Mouse (Mus musculus): Measurements from ENCODE around the gene Slc35a3. TPM values are rescaled to one million over a fixed set of nuclear protein-coding genes. Genes with fewer than 3 reads are reported as not detected.
A peak's percentile ranks its signal among the peaks of the same experiment; 100 is the strongest.
"Not testable (repeated sequence)": the region's sequence is repeated elsewhere in the genome, so short reads cannot be mapped to it uniquely, and the experiment has no call there.

Slc35a3 gene
- total RNA-seq, 2 experiments from 2014 or later, result 5.6 to 7.1 TPM

DNA sequence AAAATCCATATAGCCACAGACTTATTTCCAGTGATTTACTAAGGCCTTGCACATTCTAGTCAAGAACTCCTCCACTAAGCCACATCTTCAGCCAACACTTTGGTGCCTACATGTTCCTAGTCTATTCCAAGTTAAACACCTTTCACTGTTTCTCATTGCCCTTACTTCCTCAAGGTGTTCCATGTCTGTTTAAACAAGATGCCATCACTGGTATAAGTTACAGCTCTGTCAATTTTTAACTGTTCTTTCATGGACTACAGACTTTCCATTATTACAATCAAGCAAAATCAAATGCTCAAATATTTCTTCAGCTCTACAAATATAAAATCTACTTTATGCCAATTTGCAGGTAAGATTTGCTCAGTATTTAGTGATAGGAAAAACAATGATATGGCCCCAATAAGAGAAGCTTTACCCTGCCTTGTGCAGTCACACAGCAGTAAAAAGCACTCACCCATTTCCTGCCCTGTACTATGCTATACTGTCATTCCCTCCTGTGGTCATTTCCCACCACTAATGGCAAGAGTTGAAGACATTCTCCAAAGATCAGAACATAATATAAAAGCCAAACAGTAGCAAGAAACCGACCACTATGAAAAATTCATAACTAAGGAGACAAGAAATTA, 9.9 kb downstream of the Slc35a3 start:
- intact Hi-C loops (cut with DNase I), result no loop called here
- no peak for DNase-seq

DNA sequence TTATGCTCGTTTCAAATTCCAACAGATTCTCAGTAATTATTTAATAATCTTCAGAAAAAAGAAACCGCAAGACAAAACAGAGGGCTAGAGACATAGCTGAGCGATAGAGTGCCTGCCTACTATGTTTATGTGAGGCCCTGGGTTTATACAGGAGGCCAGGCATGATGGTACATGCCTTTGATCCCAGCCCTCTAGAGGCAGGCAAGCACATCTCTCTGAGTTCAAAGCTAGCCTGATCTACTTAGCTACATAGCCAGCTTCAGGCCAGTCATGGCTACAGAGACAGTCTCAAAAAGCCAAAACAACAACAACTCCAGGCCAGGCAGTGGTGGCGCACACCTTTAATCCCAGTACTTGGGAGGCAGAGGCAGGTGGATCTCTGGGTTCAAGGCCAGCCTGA, 11.0 kb downstream of the Slc35a3 start:
- no peak for DNase-seq
- intact Hi-C loops (cut with DNase I), result no loop called here

DNA sequence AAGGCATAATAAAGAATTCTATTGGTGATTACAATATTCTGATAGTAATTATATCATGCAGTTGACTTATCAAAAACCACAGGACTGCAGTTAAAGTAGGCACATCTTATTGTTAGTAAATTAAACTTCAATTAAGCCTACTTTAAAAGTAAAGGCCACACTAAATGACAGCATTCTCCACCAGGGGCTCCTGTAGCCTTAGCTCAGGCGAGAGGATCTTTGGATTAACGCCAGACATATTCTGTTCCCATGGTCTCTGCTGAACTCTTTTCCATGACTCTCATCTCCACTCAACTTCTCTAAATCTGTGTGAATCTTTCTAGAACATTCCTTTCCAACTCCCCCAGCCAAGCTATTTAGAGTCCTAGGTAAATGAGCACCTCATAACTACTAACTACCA, 13.8 kb downstream of the Slc35a3 start:
- intact Hi-C loops (cut with DNase I), result no loop called here
- DNase-seq, result no peak

DNA sequence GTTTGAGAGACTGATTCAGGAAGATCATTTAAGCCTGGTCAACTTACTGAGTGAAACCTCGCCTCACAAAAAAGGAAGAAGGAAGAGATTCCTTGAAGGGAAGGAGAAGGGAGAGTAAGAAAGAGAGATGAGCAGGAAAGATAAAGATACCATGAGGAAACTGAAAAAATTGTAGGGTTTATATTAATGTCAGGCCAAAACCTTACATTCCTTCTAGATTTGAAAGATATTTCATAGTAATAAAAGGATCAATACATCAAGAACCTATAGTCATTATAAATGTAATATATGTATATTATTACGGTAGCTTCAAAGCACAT, 17.0 kb downstream of the Slc35a3 start:
- intact Hi-C loops (cut with DNase I), result no loop called here
- DNase-seq, result no peak

DNA sequence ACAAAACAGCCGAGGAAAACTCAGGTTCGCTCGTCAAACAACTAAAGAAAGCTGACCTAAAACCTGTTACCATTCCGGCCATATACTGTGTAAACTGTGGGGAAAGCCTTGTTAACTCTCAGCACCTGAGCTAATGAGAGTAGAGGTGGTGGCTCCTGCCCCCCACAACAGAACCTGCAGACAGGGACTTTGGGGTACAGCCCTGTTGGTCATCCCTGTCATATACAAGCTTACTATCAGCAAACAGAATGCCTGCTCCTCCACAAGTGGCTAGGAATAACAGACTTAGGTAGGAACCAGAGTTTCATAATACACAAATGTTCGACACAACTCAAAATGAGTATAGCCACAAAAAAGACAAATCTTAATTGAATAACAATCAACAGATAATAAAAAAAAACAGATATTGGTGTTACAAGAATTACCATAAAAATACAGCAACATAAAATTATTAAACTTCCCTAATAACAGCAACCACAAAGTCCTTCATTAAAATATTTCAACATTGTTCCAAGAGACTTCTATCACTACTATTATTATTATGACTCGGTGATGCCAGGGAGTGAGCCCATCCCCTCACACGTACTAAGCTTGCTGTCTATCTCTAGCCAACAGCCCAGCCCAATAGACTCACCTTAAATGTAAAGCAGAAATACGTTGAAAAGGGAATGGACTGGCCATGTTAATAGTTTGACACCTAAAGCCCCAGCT, 17.5 kb downstream of the Slc35a3 start:
- no peak for DNase-seq
- intact Hi-C loops (cut with DNase I), result no loop called here

DNA sequence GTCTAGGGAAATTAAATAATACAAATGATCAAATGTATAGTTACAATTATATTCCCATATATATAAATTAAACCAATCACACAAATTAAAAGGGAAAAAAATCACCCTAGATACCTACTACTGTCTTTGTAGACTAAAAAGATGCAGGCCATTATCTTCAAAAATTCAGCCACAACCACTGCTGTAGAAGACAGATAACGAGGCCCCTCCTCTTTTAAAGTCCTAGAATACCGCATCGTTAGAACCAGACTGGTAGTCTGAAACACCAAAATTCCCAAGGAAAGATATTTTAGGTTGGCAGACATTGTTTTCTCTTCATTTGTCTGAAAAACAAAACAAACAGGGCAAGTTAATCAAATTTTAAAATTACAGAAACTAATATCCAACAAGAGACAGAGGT, 18.3 kb downstream of the Slc35a3 start:
- no peak for DNase-seq
- intact Hi-C loops (cut with DNase I), result no loop called here

DNA sequence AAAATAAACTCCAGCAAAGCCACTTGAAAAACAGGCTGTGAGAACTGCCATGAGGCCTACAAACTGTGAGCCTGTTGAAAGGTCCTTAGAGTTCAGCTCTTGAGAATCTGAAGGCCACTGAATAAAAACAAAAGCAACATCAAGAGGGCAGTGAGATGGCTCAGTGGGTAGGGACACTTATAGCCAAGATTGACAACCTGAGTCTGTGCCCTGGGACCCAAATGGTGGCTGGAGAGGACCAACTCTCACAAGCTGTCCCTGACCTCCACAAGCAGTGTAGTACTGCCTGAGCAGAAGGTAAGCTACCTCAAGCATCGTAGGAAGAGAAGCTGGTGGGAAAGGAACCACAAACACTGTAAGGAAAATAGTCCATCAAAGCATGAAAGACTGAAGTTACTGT, 31.5 kb downstream of the Slc35a3 start, which contains the start of gene Gm43191:
Gene Gm43191 (minus strand): TSS at position 101 of the 400 bp plus-strand sequence.
- intact Hi-C loops (cut with DNase I), result no loop called here
- DNase-seq, result no peak

DNA sequence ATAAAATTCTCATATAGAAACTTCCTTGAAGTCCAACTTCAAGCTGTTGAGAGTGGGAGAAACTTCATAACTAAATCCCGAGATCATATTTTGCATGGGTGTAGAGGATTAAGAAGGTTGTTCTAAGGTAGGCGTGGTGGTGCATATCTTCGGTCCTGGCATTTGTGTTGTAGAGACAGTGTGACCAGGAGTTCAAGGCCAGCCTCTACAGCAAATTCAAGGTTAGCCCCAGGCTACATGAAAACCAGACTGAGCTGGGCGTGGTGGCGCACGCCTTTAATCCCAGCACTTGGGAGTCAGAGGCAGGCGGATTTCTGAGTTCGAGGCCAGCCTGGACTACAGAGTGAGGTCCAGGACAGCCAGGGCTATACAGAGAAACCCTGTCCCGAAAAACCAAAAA, 48.4 kb downstream of the Slc35a3 start:
- intact Hi-C loops (cut with DNase I), result loop anchor here (10.0 kb wide), 2 partner anchors 171 to 329 kb away; no protein-coding TSS in a partner anchor

DNA sequence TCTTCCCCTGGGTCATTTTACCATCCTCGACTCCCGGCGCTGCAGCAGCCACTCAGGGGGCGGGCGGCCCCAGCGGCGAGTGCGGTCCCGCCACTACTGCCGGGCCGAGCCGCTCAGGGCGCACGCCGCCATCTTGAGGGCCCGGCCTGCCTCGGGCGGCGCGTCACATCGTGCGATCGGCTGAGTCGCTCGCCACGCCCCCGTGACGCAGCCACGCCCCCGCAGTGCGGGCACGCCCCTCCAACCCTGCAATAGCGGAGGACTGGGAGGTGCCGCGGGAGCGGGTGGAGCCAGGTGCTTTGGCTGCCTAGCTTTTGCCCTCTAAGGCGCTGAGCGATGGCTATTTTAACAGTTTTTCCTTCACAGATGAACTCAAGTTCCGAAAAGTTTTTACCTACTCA, 50.2 kb downstream of the Slc35a3 start, which contains the start of gene Mfsd14a:
Gene Mfsd14a (minus strand): TSS at position 215 of the 401 bp plus-strand sequence.
- intact Hi-C loops (cut with DNase I), result loop anchor here (10.0 kb wide), 2 partner anchors 172 to 328 kb away; no protein-coding TSS in a partner anchor
- DNase-seq, result peak; percentile 99

More for the DNA sequence above, 48.4 kb downstream of the Slc35a3 start:
- DNase-seq, result not testable (repeated sequence)

DNA sequence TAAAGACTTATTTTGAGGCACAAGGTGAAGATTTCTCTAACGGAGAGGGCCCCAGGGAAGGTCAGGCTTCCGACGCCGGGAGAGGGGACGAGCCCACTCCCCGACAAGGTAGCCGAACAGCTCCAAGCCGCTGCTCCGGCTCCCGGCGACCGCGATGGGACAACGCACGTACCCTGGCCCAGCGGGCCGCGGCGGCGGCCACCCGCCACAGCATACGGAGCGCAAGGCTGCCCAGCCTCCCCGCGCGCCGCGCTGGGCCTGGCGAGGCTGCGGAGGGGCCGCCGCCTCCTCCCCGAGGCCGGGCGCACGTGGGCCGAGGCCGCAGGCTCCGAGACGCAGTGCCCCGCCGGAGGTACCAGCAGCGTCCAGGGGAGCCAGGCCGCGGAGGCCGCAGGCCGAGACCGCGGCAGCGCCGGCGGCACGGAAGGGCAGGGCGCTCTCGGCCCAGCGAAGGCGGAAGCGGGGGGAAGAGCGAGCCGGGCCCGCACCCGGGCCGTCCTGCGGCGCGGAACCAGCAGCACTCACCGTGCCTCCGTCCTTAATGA, 50.7 kb downstream of the Slc35a3 start:
- intact Hi-C loops (cut with DNase I), result loop anchor here (10.0 kb wide), 2 partner anchors 173 to 327 kb away; no protein-coding TSS in a partner anchor
- DNase-seq, result peak in 1 of 2 experiments; percentile 4

DNA sequence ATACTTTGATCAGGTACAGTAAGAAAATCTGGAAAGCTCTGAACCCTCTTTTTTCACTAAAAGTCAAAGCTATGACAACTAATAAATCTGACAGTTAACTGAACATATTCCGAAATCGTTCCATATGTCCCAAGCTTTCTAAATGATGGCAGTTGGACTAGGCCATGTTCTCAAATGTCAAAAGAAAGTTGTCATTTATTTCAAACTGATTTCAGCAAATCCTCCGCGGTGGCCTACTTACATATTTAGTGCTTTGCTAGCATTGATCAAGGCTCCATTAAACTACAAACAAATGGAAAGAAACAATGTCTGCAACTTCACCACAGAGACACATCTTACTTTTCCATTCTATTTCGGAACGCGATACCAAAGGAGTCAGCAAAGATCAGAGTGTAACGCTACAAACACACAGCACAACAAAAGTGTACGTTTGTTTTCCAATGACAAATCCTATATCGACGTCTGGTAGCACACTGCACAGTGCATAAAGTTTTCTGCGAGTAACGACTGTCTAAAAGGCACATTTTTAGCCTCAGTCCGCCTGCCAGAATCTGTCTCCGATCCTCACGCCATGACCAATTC, 51.3 kb downstream of the Slc35a3 start:
- no peak for DNase-seq
- intact Hi-C loops (cut with DNase I), result loop anchor here (10.0 kb wide), 2 partner anchors 173 to 327 kb away; no protein-coding TSS in a partner anchor

DNA sequence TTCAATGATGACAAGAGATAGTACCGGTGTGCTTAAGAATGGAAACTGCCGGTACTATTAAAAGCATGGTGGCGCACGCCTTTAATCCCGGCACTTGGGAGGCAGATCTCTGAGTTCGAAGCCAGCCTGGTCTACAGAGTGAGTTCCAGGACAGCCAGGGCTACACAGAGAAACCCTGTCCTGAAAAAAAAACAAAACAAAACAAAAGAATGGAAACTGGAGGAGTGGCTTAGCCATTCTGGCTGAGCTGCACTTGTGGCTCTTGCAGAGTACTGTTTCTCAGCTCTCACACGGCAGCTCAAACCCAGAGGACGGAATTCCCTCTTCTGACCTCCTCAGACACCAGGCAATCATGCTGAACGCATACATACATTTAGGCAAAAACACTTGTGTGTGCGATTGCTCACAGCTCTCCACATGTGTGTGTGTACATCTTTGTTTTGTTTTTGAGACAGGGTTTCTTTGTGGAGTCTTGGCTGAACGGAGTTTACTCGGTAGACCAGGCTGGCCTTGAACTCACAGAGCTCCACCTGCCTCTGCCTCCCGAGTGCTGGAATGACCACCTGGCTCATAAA, 52.7 kb downstream of the Slc35a3 start:
- intact Hi-C loops (cut with DNase I), result loop anchor here (10.0 kb wide), 2 partner anchors 175 to 325 kb away; no protein-coding TSS in a partner anchor
- no peak for DNase-seq

DNA sequence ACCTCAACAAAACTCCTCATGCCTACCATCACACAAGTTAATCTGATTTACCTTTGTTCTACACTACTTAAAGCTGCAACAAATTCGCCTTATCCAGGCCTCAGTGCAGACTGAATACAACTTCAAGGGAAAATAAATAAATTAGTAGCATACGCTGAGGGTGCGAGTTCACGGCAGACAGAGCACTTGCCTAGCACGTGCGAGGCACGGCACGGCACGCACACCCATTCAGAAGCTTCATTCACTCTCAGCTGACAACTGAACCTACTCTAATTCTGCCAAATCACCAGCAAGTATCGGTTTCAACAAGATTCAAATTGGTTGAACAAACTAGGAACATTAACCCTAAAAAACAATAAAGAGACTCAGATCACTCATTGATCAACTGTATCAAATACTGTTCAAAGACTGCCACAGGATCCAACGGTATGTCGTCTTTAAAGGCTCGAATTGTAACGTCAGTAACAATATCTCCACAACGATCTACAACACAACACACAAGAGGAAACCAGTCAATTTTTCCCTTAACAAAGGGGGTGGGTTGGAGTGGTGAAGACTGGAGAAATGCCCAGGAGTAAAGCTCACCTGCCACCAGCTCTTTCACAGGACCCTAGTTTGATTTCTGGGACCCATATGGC, 53.6 kb downstream of the Slc35a3 start:
- intact Hi-C loops (cut with DNase I), result no loop called here
- no peak for DNase-seq

DNA sequence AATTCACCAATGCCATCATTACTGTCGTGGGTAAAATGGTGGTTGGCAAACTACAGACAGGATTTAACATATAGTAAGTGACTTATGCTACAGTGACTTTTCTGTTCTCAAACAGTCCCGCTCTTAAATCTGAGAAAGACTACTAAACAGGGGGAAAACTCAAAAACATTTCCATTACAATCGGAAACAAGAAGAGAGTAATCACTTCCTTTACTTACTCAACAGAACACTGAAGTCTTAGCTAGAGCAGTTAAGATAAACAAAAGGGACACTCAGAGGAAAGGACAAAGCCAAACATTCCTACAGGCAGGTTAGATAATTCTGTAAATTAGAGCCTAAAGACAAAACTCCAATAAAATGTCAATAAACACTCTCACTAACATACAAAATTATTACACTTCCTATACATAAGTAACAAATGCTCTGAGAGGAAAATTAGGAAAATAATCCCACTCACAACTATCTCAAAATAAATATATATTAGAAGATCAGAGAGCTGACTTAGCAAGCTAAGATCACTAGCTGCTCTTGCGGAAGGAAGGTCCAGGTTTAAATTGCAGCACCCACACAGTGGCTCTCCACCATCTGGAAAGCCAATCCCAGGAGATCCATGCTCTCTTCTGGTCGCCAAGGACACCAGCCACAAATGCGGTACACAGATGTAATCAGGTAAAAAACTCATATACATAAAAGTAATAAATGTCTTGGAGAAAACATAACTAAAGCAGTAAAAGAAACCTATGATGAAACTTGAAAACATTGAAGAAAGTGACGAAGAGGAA, 56.3 kb downstream of the Slc35a3 start:
- DNase-seq, result no peak
- intact Hi-C loops (cut with DNase I), result no loop called here

DNA sequence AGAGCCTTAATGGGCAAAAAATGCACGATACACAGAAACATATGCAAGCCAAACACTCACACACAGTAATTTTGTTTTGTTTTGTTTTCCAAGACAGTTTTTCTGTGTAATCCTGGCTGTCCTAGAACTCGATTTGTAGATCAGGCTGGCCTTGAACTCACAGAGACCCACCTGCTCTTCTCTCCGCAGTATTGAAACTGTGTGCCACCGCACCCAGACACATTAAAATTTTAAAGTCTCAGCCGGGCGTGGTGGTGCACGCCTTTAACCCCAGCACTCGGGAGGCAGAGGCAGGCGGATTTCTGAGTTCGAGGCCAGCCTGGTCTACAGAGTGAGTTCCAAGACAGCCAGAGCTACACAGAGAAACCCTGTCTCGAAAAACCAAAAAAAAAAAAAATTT, 58.6 kb downstream of the Slc35a3 start:
- intact Hi-C loops (cut with DNase I); DNase-seq: not testable (repeated sequence)

DNA sequence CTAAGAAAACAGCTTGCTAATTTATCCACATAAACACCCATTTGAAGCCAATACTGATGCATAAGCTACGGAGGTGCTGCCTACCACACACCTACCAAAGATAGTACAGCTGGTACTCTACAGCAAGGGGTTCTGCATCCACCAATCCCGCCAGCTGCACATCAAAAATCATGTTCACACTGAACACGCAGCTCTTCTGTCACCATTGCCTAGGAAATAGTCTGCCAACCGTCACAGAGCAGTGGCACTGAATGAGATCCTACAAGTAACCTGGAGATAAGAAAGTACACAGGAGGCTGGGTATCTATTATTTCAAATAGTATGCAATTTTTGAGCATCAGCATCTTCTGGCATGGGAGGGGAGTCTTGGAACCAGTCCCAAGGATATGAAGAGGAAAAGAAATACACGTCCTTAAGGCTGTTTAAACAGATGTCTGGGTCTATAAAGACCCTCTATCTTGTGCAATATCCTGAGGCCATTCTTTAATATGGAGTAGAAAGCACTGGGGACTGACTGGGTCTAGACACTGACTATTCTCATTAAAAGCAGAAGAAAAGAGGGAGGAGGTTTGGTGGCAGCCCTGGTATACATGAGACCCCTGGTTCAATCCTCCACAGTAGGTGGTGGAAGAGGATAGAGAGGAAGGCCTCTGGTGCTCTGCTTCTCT, 59.2 kb downstream of the Slc35a3 start:
- intact Hi-C loops (cut with DNase I), result no loop called here
- no peak for DNase-seq

DNA sequence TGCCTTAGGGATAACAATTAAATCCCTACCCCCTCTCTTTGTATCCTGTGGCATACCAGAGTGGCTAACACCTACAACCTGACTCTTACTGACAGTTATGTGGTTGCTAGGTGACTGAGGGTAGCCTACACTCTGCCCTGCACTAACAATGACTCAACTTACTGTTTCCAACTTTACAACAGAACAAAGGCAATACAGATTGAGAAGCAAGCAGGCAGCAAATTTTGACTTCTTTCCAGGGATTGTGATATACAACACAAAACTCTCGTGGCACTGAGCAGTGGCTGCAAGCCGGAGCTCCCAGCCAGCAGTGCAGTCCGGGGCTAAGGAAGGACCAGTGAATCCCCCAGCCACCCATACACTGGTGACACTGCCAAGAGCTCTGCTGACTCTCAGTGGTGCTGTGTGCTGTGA, 60.6 kb downstream of the Slc35a3 start:
- intact Hi-C loops (cut with DNase I), result no loop called here
- no peak for DNase-seq

DNA sequence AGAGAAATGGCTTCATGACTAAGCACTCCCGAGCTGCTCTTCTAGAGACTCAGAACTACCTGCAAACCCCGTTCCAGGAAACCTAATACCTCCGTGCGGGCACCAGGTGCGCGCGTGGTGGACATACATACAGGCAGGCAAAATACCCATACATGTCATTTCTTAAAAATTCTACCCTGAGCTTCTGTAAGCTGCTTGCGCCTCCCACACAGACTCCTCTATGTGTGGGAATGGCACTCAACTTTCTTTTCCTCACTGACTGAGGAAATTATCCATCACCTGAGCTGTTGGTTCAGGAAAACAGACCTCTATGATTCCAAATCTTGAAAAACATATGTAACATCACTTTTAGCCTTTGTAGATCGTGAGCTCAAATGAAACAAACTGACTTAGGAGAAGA, 61.9 kb downstream of the Slc35a3 start:
- intact Hi-C loops (cut with DNase I), result no loop called here
- DNase-seq, result no peak

DNA sequence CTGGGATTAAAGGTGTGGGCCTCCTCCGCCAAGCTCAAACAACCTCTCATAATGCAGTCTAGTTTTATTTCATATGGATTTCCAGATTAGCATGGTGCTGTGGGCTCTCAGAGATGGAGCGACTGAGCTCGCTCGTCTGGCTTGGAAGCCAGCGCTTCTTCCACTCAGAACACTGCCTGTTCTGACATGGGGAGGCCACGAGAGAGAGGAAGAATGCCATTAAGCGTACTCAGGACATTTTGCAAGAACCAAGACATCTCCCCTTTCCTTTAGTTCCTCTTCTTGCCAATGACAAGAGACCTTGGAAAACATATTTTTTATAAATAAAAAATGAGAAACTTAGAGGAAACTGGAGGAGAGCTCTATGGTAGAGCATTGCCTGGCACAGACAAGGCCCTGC, 63.8 kb downstream of the Slc35a3 start:
- no peak for DNase-seq
- intact Hi-C loops (cut with DNase I), result no loop called here
